Mouse (Mus musculus): ENCODE results near the gene Gm11733.

DNA sequence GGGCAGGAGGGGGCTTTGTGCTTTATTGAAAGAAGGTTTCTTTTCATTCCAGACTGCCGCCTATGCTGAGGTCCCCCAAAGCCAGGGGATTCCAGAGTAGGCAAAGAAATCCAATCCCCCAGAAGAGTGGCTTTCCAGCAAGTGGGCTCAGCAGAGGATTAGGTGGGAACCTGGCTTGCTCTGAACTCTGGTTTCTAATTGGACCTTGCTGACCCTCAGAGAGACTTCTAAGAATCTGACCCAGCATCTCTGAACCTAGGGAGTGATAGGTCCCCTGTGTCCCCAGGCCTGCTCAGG lies 8.0 kb downstream of the Gm11733 start:
- TF ChIP-seq CTCF (IDR thresholded peaks at IDR 0.05; ENCODE audit: control insufficient read depth, insufficient read depth, insufficient read length) (no peak), USF1 (IDR thresholded peaks at IDR 0.05; ENCODE audit: low read depth) (no peak), MYOG (IDR thresholded peaks at IDR 0.05; ENCODE audit: control insufficient read depth, extremely low read depth, insufficient read length) (no peak), MAX (IDR thresholded peaks at IDR 0.05) (no peak), MYOD1 (IDR thresholded peaks at IDR 0.05; ENCODE audit: control insufficient read depth, insufficient read length, low read depth) (no peak), FOSL1 (IDR thresholded peaks at IDR 0.05; ENCODE audit: insufficient read depth, low read length, poor library complexity, severe bottlenecking) (no peak), CEBPB (IDR thresholded peaks at IDR 0.05; ENCODE audit: low read depth) (no peak)
